In genomic region chr1:153265066-153265465, GRCm38 (mm10) we compare ENCODE assay signal across 10 mouse cellular contexts.
DNase-seq lines count a peak whose midpoint lies in the region; ATAC-seq lines count a peak whose summit lies in the region.
"Had no signal": no experiment of that assay in that cellular context is flagged by ENCODE, and none has a peak within 500 bp of the region (broad histone marks: within the 10 kb centered on the region; RNA-seq: fewer than 3 reads in every experiment).

No protein-coding gene starts in this region.

- DNase-seq in heart, adult 8-10 months (ENCODE audit: low spot score), result no peak
- DNase-seq in Muller cell, postnatal 12 days (ENCODE audit: inconsistent ontology term), result peak; percentile 80
- DNase-seq in spleen, postnatal 14 days (ENCODE audit: low spot score in 2 of 2), result no peak
- DNase-seq in ovary, postnatal 14 days (ENCODE audit: low spot score), result no peak
- no peak for DNase-seq in natural killer cell, adult 2 months (ENCODE audit: low spot score in 2 of 2)

- peaks cover 17% of the 10 kb centered on the region for H3K36me3 ChIP-seq in heart, embryonic 12.5 days
- H3K36me3 ChIP-seq in heart, embryonic 15.5 days, result peaks cover 7% of the 10 kb centered on the region; the same call in 1 of the 2 replicates
- H3K36me3 ChIP-seq in limb, embryonic 15.5 days, result 0 out of 2 replicates have a peak, but pooled peaks cover 4% of the 10 kb centered on the region

- peak overlapping the region; percentile 50 for H3K27ac ChIP-seq in heart, embryonic 12.5 days (ENCODE audit: poor library complexity, severe bottlenecking)
- H3K27ac ChIP-seq in heart, embryonic 15.5 days, result peak overlapping the region; percentile 79
- H3K27ac ChIP-seq in limb, embryonic 15.5 days, result peak overlapping the region; percentile 11
- H3K27ac ChIP-seq: limb, embryonic 12.5 days had no signal

- no peaks in the 10 kb centered on the region for H3K27me3 ChIP-seq in heart, embryonic 12.5 days (replicated peaks)
- no peaks in the 10 kb centered on the region for H3K27me3 ChIP-seq in heart, embryonic 15.5 days
- H3K27me3 ChIP-seq in limb, embryonic 15.5 days, result no peaks in the 10 kb centered on the region
- H3K27me3 ChIP-seq: limb, embryonic 12.5 days had no signal

- H3K4me1 ChIP-seq in heart, embryonic 12.5 days (replicated peaks), result peaks cover 71% of the 10 kb centered on the region
- peaks cover 67% of the 10 kb centered on the region for H3K4me1 ChIP-seq in heart, embryonic 15.5 days (replicated peaks)
- peaks cover 21% of the 10 kb centered on the region; the same call in 1 of the 2 replicates for H3K4me1 ChIP-seq in limb, embryonic 15.5 days

- H3K4me2 ChIP-seq in heart, embryonic 12.5 days, result no peak overlapping the region
- no peak overlapping the region for H3K4me2 ChIP-seq in heart, embryonic 15.5 days
- no peak overlapping the region for H3K4me2 ChIP-seq in limb, embryonic 15.5 days
- H3K4me2 ChIP-seq: limb, embryonic 12.5 days had no signal

- no peak overlapping the region for H3K4me3 ChIP-seq in heart, embryonic 12.5 days
- H3K4me3 ChIP-seq in heart, embryonic 15.5 days, result no peak overlapping the region
- H3K4me3 ChIP-seq in limb, embryonic 15.5 days, result no peak overlapping the region
- H3K4me3 ChIP-seq: limb, embryonic 12.5 days had no signal

- 30% methylated on average over 7 of the region's 7 CpGs for WGBS in heart, embryonic 12.5 days
- 20% methylated on average over 7 of the region's 7 CpGs for WGBS in heart, embryonic 15.5 days
- WGBS in limb, embryonic 15.5 days, result 26% methylated on average over 7 of the region's 7 CpGs

- H3K9ac ChIP-seq in heart, embryonic 12.5 days, result no peak overlapping the region
- H3K9ac ChIP-seq in heart, embryonic 15.5 days, result no peak overlapping the region
- H3K9ac ChIP-seq in limb, embryonic 15.5 days, result no peak overlapping the region
- H3K9ac ChIP-seq: limb, embryonic 12.5 days had no signal

- no peaks in the 10 kb centered on the region for H3K9me3 ChIP-seq in heart, embryonic 12.5 days (replicated peaks)
- no peaks in the 10 kb centered on the region for H3K9me3 ChIP-seq in heart, embryonic 15.5 days (replicated peaks)
- no peaks in the 10 kb centered on the region for H3K9me3 ChIP-seq in limb, embryonic 15.5 days
- H3K9me3 ChIP-seq: limb, embryonic 12.5 days had no signal

- 0 out of 2 replicates have a peak, but pooled peaks have one; percentile 31 for ATAC-seq in heart, embryonic 12.5 days (ENCODE audit: insufficient number of reproducible peaks, low FRiP score)
- ATAC-seq in heart, embryonic 15.5 days (replicated peaks; ENCODE audit: insufficient number of reproducible peaks, insufficient read depth, low FRiP score, low read depth), result peak; percentile 47
- ATAC-seq in limb, embryonic 15.5 days (ENCODE audit: insufficient number of reproducible peaks, low FRiP score, low TSS enrichment, low read depth), result peak; percentile 59
- ATAC-seq: CD4-positive, CD25-positive, alpha-beta regulatory T cell, adult 4 months had no signal

Comparison
In these comparisons a context has a peak if more than half of its experiments do, and no peak if none do; other contexts are left out.
1. H3K27ac ChIP-seq: peak in every context shown above with its lines; median percentile 79 in heart, embryonic 15.5 days; 50 in heart, embryonic 12.5 days; 11 in limb, embryonic 15.5 days.